Mouse (Mus musculus) bone marrow macrophage, adult 2 months (primary cell): ENCODE data around the gene Gm43517.

Experiments used
- CTCF ChIP-seq: IDR thresholded peaks from 2 replicates; pipeline ENCODE4 v1.5.1; 2012; ENCODE audit warnings: low read depth, mild to moderate bottlenecking, low read length, moderate library complexity
- POLR2A ChIP-seq: IDR thresholded peaks from 2 replicates; pipeline ENCODE4 v1.6.1; 2012; ENCODE audit warnings: mild to moderate bottlenecking, low read depth, low read length, borderline replicate concordance

DNA sequence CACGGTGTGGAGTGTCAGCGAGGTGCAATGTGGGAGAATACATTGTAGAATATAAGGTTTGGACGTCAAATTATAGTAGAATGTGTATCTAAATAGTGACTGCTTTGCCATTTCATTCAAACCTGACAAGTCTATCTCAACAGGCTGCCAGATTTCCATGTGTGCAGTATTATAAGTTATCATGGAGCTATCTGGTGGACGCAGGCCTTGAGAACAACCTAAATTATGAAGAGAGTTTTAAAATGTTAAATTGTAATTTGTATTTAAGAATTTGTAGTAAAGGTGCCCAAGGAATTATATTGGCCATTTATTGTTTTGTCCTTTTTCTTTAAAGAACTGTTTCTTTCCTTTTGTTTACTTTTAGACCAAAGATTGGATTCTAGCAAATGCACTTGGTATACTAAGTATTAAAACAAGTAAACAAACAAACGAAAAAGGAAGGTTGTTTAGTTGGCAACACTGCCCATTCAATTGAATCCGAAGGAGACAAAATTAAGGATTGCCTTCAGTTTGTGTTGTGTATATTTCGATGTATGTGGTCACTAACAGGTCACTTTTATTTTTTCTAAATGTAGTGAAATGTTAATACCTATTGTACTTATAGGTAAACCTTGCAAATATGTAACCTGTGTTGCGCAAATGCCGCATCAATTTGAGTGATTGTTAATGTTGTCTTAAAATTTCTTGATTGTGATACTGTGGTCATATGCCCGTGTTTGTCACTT is 1.3 kb downstream of the Gm43517 start:
- no peak for TF ChIP-seq CTCF
- TF ChIP-seq POLR2A: no peak
